Mouse (Mus musculus) small intestine, adult 2 months (tissue): ENCODE measurements around the gene Tef. TPM values are rescaled to one million over a fixed set of nuclear protein-coding genes. Genes with fewer than 3 reads are reported as not detected.

Experiments
- H3K27ac ChIP-seq: fragments of 200-500 bp; 2 replicates; pipeline ENCODE4 v1.5.1; 2012; ENCODE audit warnings: low read depth, low read length, control low read depth, inconsistent platforms; ENCODE audit not compliant: insufficient read depth
- H3K27me3 ChIP-seq: fragments of 200-500 bp; 2 replicates; pipeline ENCODE4 v1.6.1; 2012; ENCODE audit warnings: mild to moderate bottlenecking, moderate library complexity, low read length, inconsistent platforms; ENCODE audit not compliant: control insufficient read depth, insufficient read depth
- H3K36me3 ChIP-seq: fragments of 200-500 bp; 2 replicates; pipeline ENCODE4 v1.6.1; 2012; ENCODE audit warnings: mild to moderate bottlenecking, low read length, control low read depth, inconsistent platforms; ENCODE audit not compliant: control insufficient read depth, insufficient read depth
- H3K4me1 ChIP-seq: fragments of 200-500 bp; 2 replicates; pipeline ENCODE4 v1.6.1; 2012; ENCODE audit warnings: low read length, inconsistent platforms, mixed read lengths; ENCODE audit not compliant: control insufficient read depth, insufficient read depth, insufficient read length
- H3K4me3 ChIP-seq: fragments of 200-500 bp; 2 replicates; pipeline ENCODE4 v1.5.1; 2012; ENCODE audit warnings: low read depth, mild to moderate bottlenecking, control low read depth, inconsistent platforms, low read length, moderate library complexity
- CTCF ChIP-seq: fragments of 200-500 bp; IDR thresholded peaks from 2 replicates; pipeline ENCODE4 v1.5.1; 2012; ENCODE audit warnings: low read depth, mild to moderate bottlenecking, control low read depth, inconsistent platforms, low read length, moderate library complexity, mixed read lengths; ENCODE audit not compliant: insufficient replicate concordance, insufficient read length; ENCODE audit errors: extremely low read depth
- POLR2A ChIP-seq: fragments of 200-500 bp; IDR thresholded peaks from 2 replicates; pipeline ENCODE4 v1.6.1; 2012; ENCODE audit warnings: low read depth, mild to moderate bottlenecking, control low read depth, inconsistent platforms, low read length, moderate library complexity
- WGBS: fragments of 180-500 bp; shearing (Covaris S2); methylation state at CpG from one replicate; pipeline ENCODE4 v1.1.7; 2018; 5-methylcytosine and 5-hydroxymethylcytosine counted together
- polyA plus RNA-seq: library from polyadenylated mRNA; depleted of rRNA; stranded (reverse); fragments of >200 nt; gene quantifications from 2 replicates; pipeline ENCODE4 v1.2.3, GENCODE M21; 2012

Gene Tef
- polyA plus RNA-seq, 1 experiment: 9.4 TPM

DNA sequence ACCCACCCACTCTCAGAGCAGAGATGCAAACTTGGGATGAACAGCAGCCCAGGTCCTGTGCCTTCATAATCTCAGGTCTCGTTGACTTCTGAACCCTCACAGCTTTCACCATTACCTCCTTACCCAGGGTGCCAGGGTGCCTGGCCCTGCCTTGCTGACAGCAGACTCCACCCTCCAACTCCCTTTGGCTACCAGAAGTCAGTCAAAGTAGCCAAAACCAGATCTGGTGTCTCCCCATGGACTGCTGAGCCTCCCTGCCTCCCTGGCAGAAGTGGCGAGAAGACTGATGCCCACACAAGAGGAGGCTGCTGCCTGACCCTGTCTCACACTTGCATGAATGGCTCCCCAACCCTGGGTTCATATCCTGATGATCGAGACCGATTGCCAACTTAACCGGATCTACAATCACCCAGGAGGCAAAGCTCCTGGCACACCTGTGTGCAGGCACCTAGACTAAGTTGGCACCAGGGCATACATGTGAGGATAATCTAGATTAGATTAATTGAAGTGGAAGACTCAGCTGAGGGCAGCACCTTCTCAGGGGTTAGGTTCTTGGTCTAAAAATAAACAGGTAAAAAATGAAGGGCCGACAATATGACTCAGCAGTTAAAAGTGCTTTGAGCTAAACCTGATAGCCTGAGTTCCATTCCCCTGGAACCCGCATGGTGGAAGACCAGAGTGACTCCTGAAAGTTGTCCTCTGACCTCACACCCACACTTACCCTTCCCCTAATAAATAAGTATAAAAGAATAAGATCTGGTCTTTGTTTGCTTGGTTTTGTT lies 26.4 kb downstream of the Tef start:
- peaks cover 38% of the 10 kb centered on the region for H3K36me3 ChIP-seq
- no peak for TF ChIP-seq CTCF
- TF ChIP-seq POLR2A: no peak
- H3K4me1 ChIP-seq: peaks cover 7% of the 10 kb centered on the region; the same call in 1 of the 2 replicates
- H3K27ac ChIP-seq: no peak overlapping the region
- H3K4me3 ChIP-seq: no peak overlapping the region
- 79% methylated on average over 7 of the region's 7 CpGs for WGBS
- no peaks in the 10 kb centered on the region for H3K27me3 ChIP-seq

DNA sequence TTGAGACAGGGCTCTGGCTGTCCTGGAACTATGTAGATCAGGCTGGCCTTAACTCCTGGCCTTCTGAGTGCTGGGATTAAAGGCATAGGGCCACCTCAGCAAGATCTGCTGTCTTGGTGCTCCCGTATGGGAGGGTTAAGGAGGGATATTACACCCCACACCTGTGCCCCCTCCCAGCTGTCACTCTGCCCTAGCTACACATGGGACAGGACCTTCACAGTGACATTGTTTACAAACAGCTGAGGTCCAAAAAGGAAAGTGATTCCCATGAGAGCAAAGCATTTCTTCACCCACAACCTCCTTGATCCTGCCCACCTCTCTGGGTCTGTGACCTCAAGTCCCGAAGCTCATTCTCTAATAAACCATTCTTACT lies 27.0 kb downstream of the Tef start:
- Histone ChIP-seq H3K27ac (no peak overlapping the region), H3K27me3 (no peaks in the 10 kb centered on the region), H3K4me3 (no peak overlapping the region), H3K36me3 (peaks cover 32% of the 10 kb centered on the region), H3K4me1 (peaks cover 10% of the 10 kb centered on the region; the same call in 1 of the 2 replicates)
- TF ChIP-seq CTCF (no peak), POLR2A (no peak)
- 78% methylated on average over 2 of the region's 2 CpGs for WGBS

DNA sequence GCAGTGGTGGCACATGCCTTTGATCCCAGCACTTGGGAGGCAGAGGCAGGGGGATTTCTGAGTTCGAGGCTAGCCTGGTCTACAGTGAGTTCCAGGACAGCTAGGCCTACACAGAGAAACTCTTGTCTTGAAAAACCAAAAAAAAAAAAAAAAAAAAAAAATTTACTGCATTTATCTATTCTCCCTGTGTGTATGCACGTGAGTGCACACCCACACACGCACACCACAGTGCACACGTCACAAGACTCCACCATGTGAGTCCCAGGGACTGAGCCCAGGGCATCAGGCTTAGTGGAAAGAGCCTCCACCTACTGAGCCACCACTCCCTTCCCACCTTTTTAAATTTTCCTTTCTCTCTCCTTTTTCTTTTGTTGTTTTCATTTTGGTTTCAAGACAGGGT lies 28.3 kb downstream of the Tef start:
- peak overlapping the region; percentile 80 for H3K27ac ChIP-seq

DNA sequence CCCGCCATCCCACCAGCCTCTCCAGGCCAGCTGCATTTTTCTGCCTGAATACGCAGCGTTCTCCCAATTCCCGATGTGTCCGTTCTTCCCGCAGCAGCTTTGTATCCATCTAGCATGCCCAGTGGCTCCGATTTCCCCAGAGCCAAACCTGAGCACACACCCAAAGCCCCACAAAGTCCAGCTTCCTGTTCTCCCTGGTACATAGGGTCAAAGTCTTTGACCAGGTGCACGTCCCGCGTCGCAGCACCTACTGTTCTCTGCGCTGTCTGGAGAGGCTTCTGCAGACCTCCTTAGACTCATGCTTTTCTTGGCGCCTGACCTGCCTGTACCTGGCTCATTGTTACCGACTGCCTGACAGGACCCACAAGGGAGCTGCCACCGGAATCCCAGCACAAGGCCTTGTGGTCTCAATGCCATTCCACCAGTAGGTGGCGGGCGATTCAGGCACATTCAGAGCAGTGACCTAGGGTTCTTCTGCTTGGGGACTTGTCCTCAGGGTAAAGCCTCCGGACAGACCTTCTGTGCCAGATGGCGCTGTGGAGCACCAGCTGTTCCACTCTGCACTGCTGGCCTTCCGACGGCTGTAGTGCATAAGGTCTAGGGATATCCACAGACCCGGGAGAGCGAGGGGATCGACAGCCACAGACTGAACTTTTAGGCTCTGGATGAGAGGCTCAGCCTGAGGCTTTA lies 29.1 kb downstream of the Tef start:
- peaks cover 26% of the 10 kb centered on the region for H3K4me1 ChIP-seq
- H3K27ac ChIP-seq: peak overlapping the region; percentile 80
- H3K27me3 ChIP-seq: no peaks in the 10 kb centered on the region
- TF ChIP-seq CTCF (peak; percentile 98), POLR2A (peak; percentile 8; the same call in 1 of the 2 replicates)
- H3K36me3 ChIP-seq: peaks cover 14% of the 10 kb centered on the region; the same call in 1 of the 2 replicates
- WGBS: 7% methylated on average over 24 of the region's 24 CpGs
- H3K4me3 ChIP-seq: peak overlapping the region; percentile 48

More for the DNA sequence above, 28.3 kb downstream of the Tef start:
- H3K4me3 ChIP-seq: no peak overlapping the region
- H3K4me1 ChIP-seq: peaks cover 20% of the 10 kb centered on the region; the same call in 1 of the 2 replicates
- no peaks in the 10 kb centered on the region for H3K27me3 ChIP-seq
- TF ChIP-seq CTCF (no peak), POLR2A (no peak)
- H3K36me3 ChIP-seq: peaks cover 21% of the 10 kb centered on the region
- 71% methylated on average over 4 of the region's 4 CpGs for WGBS

DNA sequence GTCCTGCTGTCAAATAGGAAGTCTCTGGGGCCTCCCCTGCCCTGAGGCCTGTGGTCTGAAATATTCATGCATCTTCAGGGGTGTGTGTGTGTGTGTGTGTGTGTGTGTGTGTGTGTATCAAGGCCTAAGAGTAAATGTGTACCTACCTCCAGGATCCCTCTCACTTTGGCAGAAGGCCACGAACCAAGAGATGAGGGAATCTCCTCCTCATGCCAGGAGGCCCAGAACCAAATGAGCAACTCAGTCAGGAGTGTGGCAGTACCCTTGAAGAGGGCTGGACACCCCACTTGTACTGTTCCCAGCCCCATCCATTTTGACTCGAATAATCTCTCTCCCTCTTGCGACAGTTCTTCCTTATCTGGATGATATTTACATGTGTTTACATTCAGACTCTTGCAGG lies 30.0 kb downstream of the Tef start:
- WGBS: 30% methylated on average over 3 of the region's 3 CpGs
- Histone ChIP-seq H3K36me3 (peaks cover 9% of the 10 kb centered on the region; the same call in 1 of the 2 replicates), H3K27me3 (no peaks in the 10 kb centered on the region), H3K4me1 (peaks cover 33% of the 10 kb centered on the region), H3K4me3 (no peak overlapping the region), H3K27ac (peak overlapping the region; percentile 18; the same call in 1 of the 2 replicates)
- TF ChIP-seq POLR2A (no peak), CTCF (no peak)

DNA sequence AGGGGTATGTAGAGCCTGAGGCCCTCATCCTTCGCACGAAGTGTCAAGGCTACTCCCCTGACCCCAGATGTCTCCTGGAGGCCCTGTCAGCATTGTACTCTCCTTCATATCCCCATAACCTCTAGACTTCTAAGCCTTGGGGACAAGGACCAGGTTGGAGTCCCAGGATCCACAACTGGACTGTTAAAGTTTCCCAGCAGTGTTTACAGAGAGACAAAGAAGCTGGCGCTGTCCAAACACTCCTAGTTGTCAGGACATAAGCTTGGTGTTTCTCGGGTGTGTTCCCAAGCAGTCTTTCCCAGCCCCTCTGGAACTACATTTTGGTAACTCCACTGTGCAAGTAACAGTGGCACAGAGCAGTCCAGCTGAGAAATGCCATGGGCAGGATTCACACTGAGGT lies 31.3 kb downstream of the Tef start:
- WGBS: 80% methylated on average over 4 of the region's 4 CpGs
- Histone ChIP-seq H3K4me3 (no peak overlapping the region), H3K27ac (peak overlapping the region; percentile 69), H3K36me3 (peaks cover 3% of the 10 kb centered on the region; the same call in 1 of the 2 replicates), H3K4me1 (peaks cover 37% of the 10 kb centered on the region), H3K27me3 (no peaks in the 10 kb centered on the region)
- TF ChIP-seq CTCF (no peak), POLR2A (no peak)

DNA sequence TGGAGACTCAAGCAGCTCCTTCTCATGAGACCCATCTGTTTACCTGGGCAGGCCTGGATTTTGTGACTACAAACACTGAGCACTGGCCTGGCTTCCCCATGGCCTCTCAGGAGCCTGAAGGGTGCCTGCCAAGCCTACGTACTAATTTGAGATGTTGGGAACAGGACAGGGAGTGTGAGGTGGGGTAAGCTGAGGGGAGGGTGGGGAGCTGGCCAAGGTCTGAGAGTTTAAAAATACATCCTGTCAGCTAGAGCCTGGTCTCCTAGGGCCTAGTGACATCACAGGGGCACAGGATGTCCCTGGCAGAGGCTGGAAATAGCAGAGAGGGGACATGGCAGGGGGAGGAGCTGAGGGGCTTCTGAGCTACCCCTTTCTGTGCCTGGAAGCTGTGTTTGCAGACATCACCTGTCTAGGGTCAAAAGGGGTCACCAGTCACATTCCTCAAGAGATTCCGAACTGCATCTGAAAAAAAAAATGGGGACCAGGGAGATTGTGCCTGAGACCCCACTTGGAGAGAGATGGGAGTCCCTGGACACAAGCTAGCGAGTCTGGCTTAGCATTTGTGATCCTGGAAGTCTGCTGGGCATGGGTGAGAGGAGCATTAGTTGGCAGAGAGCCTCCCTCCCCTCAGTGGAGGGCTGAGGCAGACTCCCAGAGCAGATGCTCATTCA lies 32.1 kb downstream of the Tef start:
- TF ChIP-seq CTCF (no peak), POLR2A (no peak)
- peak overlapping the region; percentile 69 for H3K27ac ChIP-seq
- no peaks in the 10 kb centered on the region for H3K36me3 ChIP-seq
- peaks cover 42% of the 10 kb centered on the region for H3K4me1 ChIP-seq
- H3K27me3 ChIP-seq: no peaks in the 10 kb centered on the region
- H3K4me3 ChIP-seq: no peak overlapping the region
- WGBS: 90% methylated on average over 3 of the region's 3 CpGs
